Mouse (Mus musculus) CD8-positive naive resting alpha-beta T cell, adult 2 months (primary cell): ENCODE data around the gene Trappc13.
"Not testable (repeated sequence)": the region's sequence is repeated elsewhere in the genome, so short reads cannot be mapped to it uniquely, and the experiment has no call there.

Experiments
- DNase-seq, 2 experiments: peaks; one replicate each; pipeline ENCODE4 v3.0.0; 2022; ENCODE audit warnings: low read depth in 2 of 2, low spot score in 2 of 2

Trappc13 gene

GRCm38 (mm10) chr13:104177796-104178649 lies at the start of gene Trappc13:
TSS of gene Trappc13 (minus strand) at chr13:104178469.
- DNase-seq = no peak

- no peak for DNase-seq
Measured at GRCm38 (mm10) chr13:104227478-104227877, 49.2 kb upstream of the Trappc13 start.

- DNase-seq = no peak
Measured at GRCm38 (mm10) chr13:104204313-104204712, 26.0 kb upstream of the Trappc13 start.

- DNase-seq = not testable (repeated sequence)
Measured at GRCm38 (mm10) chr13:104195891-104196290, 17.6 kb upstream of the Trappc13 start.

- no peak for DNase-seq
Measured at GRCm38 (mm10) chr13:104187357-104187756, 9.1 kb upstream of the Trappc13 start.

GRCm38 (mm10) chr13:104179176-104179888 lies 1.1 kb upstream of the Trappc13 start:
- DNase-seq = no peak

GRCm38 (mm10) chr13:104178650-104179121 lies 417 bp upstream of the Trappc13 start, which contains the start of gene Trim23:
TSS of gene Trim23 (plus strand) at chr13:104178797.
- DNase-seq = peak; percentile 92 to 93

GRCm38 (mm10) chr13:104176874-104177273 lies 1.4 kb downstream of the Trappc13 start:
- no peak for DNase-seq

- no peak for DNase-seq
Measured at GRCm38 (mm10) chr13:104172498-104172897, 5.8 kb downstream of the Trappc13 start.

- DNase-seq = no peak
Measured at GRCm38 (mm10) chr13:104171711-104172110, 6.6 kb downstream of the Trappc13 start.

- DNase-seq = no peak
Measured at GRCm38 (mm10) chr13:104155686-104156085, 22.6 kb downstream of the Trappc13 start.

GRCm38 (mm10) chr13:104155106-104155505 lies 23.2 kb downstream of the Trappc13 start:
- no peak for DNase-seq

GRCm38 (mm10) chr13:104154180-104154579 lies 24.1 kb downstream of the Trappc13 start:
- DNase-seq = no peak

- no peak for DNase-seq
Measured at GRCm38 (mm10) chr13:104145646-104146045, 32.6 kb downstream of the Trappc13 start.

GRCm38 (mm10) chr13:104144871-104145270 lies 33.4 kb downstream of the Trappc13 start:
- DNase-seq = no peak

GRCm38 (mm10) chr13:104139369-104140209 lies 38.7 kb downstream of the Trappc13 start:
- DNase-seq = peak; percentile 75 to 87

GRCm38 (mm10) chr13:104134510-104135085 lies 43.7 kb downstream of the Trappc13 start:
- DNase-seq = no peak

GRCm38 (mm10) chr13:104132561-104132960 lies 45.7 kb downstream of the Trappc13 start:
- DNase-seq = no peak

- no peak for DNase-seq
Measured at GRCm38 (mm10) chr13:104123662-104124381, 54.4 kb downstream of the Trappc13 start.
